Mouse (Mus musculus) G1E (cell line): ENCODE data around the gene Olfr1382.
"Not testable (repeated sequence)": the region's sequence is repeated elsewhere in the genome, so short reads cannot be mapped to it uniquely, and the experiment has no call there.

Source experiments
- CTCF ChIP-seq: IDR thresholded peaks from 2 replicates; pipeline ENCODE4 v1.5.1; 2012; ENCODE audit warnings: low read depth, low read length, inconsistent platforms, mixed read lengths
- GATA1 ChIP-seq: IDR thresholded peaks from 2 replicates; pipeline ENCODE4 v1.6.1; 2012; ENCODE audit warnings: borderline replicate concordance, low read length, inconsistent platforms, mixed read lengths
- GATA2 ChIP-seq: IDR thresholded peaks from 2 replicates; pipeline ENCODE4 v1.6.1; 2012; ENCODE audit warnings: low read depth, low read length, inconsistent platforms, borderline replicate concordance
- POLR2AphosphoS5 ChIP-seq: IDR thresholded peaks from 2 replicates; pipeline ENCODE4 v1.6.1; 2012; ENCODE audit warnings: low read depth, low read length, inconsistent platforms; ENCODE audit not compliant: insufficient replicate concordance
- TAL1 ChIP-seq: conservative IDR thresholded peaks from 2 replicates; pipeline ENCODE4 v1.6.1; 2012; ENCODE audit warnings: low read depth, low read length, inconsistent platforms, mixed read lengths

- TF ChIP-seq CTCF, GATA1, TAL1, POLR2AphosphoS5, GATA2: not testable (repeated sequence)
Observed at GRCm38 (mm10) chr11:49554033-49554432, 26.0 kb downstream of the Olfr1382 start.
